Mouse (Mus musculus): ENCODE results near the gene 2310057N15Rik. TPM values are rescaled to one million over a fixed set of nuclear protein-coding genes. Genes with fewer than 3 reads are reported as not detected.

Gene 2310057N15Rik
- polyA plus RNA-seq (2014; fragmentation: Illumina TruSeq; extraction: RNeasy Lipid Tissue Mini Kit (QIAGEN cat#74804); ENCODE audit: low read depth, low replicate concordance): not detected

GRCm38 (mm10) chr16:88774106-88774505 lies at the start of gene 2310057N15Rik:
Gene 2310057N15Rik (minus strand): TSS chr16:88774206.

DNA sequence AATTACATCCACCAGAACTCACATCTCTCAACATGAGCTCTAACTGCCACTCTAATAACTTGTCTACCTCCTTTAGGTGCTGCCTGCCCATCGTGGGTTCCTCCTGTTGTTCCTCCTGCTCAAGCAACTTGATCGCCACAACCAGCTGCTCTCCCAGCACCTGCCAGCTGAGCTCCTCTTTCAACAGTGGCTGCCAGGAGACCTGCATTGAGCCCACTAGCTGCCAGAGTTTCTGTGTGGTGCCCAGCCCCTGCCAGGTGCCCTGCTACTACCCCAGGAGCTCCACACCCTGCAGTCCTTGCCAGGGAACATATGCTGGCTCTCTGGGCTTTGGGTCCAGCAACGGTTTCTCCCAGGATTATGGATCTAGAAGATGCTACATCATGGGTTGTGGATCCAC lies 46.1 kb upstream of the 2310057N15Rik start, which contains the start of gene Krtap15:
Gene Krtap15 (plus strand): TSS at position 150 of the 400 bp plus-strand sequence.

GRCm38 (mm10) chr16:88811827-88812226 lies 37.8 kb upstream of the 2310057N15Rik start, which contains the start of gene Gm20741:
Gene Gm20741 (minus strand): TSS chr16:88812220.

DNA sequence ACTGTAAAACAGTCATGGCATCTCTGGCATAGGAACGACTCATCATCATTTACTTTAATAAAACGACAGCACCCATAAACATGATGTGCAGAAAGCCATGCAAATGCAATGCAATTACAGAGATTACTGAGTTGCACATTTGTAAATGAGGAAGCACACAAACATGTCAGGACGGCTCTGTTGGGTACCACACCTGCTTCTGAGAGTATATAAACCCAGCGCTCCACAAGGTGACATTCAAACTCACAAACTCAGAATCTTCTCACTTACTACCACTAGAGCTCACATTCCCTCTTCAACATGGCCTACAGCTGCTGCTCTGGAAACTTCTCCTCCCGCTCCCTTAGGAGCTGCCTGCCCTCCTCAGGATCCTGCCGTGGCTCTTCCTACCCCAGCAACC lies 3.6 kb upstream of the 2310057N15Rik start, which contains the start of gene Gm5965:
Gene Gm5965 (plus strand): TSS at position 301 of the 400 bp plus-strand sequence.

GRCm38 (mm10) chr16:88758547-88758946 lies 15.5 kb downstream of the 2310057N15Rik start, which contains the start of gene 2310034C09Rik:
Gene 2310034C09Rik (plus strand): TSS chr16:88758847.

DNA sequence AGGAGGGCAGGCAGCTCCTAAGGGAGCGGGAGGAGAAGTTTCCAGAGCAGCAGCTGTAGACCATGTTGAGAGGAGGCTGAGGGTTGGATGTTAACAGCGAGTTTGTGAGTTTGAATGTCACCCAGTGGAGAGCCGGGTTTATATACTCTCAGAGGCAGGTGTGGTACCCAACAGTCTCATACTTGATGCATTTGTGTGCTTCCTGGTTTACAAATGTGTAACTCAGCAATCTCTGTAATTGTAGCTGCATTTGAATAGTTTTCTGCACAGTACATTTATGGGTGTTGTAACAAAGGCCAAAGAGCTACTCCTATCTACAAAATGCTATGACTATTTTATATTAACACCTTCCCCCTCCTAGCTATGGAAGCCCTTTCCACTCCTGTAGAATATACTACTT lies 22.5 kb downstream of the 2310057N15Rik start, which contains the start of gene Krtap13:
Gene Krtap13 (minus strand): TSS at position 101 of the 400 bp plus-strand sequence.

GRCm38 (mm10) chr16:88728812-88729275 lies 45.2 kb downstream of the 2310057N15Rik start, which contains the start of gene Krtap13-1:
Gene Krtap13-1 (plus strand): TSS chr16:88728862.

Other genes starting within 250 kb of the 2310057N15Rik start
- gene Cldn8, start 211.0 kb downstream of the 2310057N15Rik start, polyA plus RNA-seq (2014; fragmentation: Illumina TruSeq; extraction: RNeasy Lipid Tissue Mini Kit (QIAGEN cat#74804); ENCODE audit: low read depth, low replicate concordance): not detected
- not detected for gene Krtap24-1, start 161.9 kb downstream of the 2310057N15Rik start, polyA plus RNA-seq (2014; fragmentation: Illumina TruSeq; extraction: RNeasy Lipid Tissue Mini Kit (QIAGEN cat#74804); ENCODE audit: low read depth, low replicate concordance)
- not detected for gene 2310079G19Rik, start 146.5 kb downstream of the 2310057N15Rik start, polyA plus RNA-seq (2014; fragmentation: Illumina TruSeq; extraction: RNeasy Lipid Tissue Mini Kit (QIAGEN cat#74804); ENCODE audit: low read depth, low replicate concordance)
- not detected for gene Krtap26-1, start 126.4 kb downstream of the 2310057N15Rik start, polyA plus RNA-seq (2014; fragmentation: Illumina TruSeq; extraction: RNeasy Lipid Tissue Mini Kit (QIAGEN cat#74804); ENCODE audit: low read depth, low replicate concordance)
- gene Krtap27-1, start 102.5 kb downstream of the 2310057N15Rik start, polyA plus RNA-seq (2014; fragmentation: Illumina TruSeq; extraction: RNeasy Lipid Tissue Mini Kit (QIAGEN cat#74804); ENCODE audit: low read depth, low replicate concordance): not detected
- gene 2310061N02Rik, start 66.2 kb downstream of the 2310057N15Rik start, polyA plus RNA-seq (2014; fragmentation: Illumina TruSeq; extraction: RNeasy Lipid Tissue Mini Kit (QIAGEN cat#74804); ENCODE audit: low read depth, low replicate concordance): not detected
- not detected for gene Krtap13-1, start 45.3 kb downstream of the 2310057N15Rik start, polyA plus RNA-seq (2014; fragmentation: Illumina TruSeq; extraction: RNeasy Lipid Tissue Mini Kit (QIAGEN cat#74804); ENCODE audit: low read depth, low replicate concordance)
- gene Krtap13, start 22.6 kb downstream of the 2310057N15Rik start, polyA plus RNA-seq (2014; fragmentation: Illumina TruSeq; extraction: RNeasy Lipid Tissue Mini Kit (QIAGEN cat#74804); ENCODE audit: low read depth, low replicate concordance): not detected
- gene 2310034C09Rik, start 15.4 kb downstream of the 2310057N15Rik start, polyA plus RNA-seq (2014; fragmentation: Illumina TruSeq; extraction: RNeasy Lipid Tissue Mini Kit (QIAGEN cat#74804); ENCODE audit: low read depth, low replicate concordance): not detected
- not detected for gene Gm5965, start 3.7 kb upstream of the 2310057N15Rik start, polyA plus RNA-seq (2014; fragmentation: Illumina TruSeq; extraction: RNeasy Lipid Tissue Mini Kit (QIAGEN cat#74804); ENCODE audit: low read depth, low replicate concordance)
- gene Gm20741, start 38.0 kb upstream of the 2310057N15Rik start, polyA plus RNA-seq (2014; fragmentation: Illumina TruSeq; extraction: RNeasy Lipid Tissue Mini Kit (QIAGEN cat#74804); ENCODE audit: low read depth, low replicate concordance): not detected
- gene Krtap15, start 46.0 kb upstream of the 2310057N15Rik start, polyA plus RNA-seq (2014; fragmentation: Illumina TruSeq; extraction: RNeasy Lipid Tissue Mini Kit (QIAGEN cat#74804); ENCODE audit: low read depth, low replicate concordance): not detected
- not detected for gene Krtap14, start 51.9 kb upstream of the 2310057N15Rik start, polyA plus RNA-seq (2014; fragmentation: Illumina TruSeq; extraction: RNeasy Lipid Tissue Mini Kit (QIAGEN cat#74804); ENCODE audit: low read depth, low replicate concordance)
- not detected for gene Krtap19-1, start 95.2 kb upstream of the 2310057N15Rik start, polyA plus RNA-seq (2014; fragmentation: Illumina TruSeq; extraction: RNeasy Lipid Tissue Mini Kit (QIAGEN cat#74804); ENCODE audit: low read depth, low replicate concordance)
- not detected for gene Krtap19-2, start 100.1 kb upstream of the 2310057N15Rik start, polyA plus RNA-seq (2014; fragmentation: Illumina TruSeq; extraction: RNeasy Lipid Tissue Mini Kit (QIAGEN cat#74804); ENCODE audit: low read depth, low replicate concordance)
- gene Krtap19-3, start 103.8 kb upstream of the 2310057N15Rik start, polyA plus RNA-seq (2014; fragmentation: Illumina TruSeq; extraction: RNeasy Lipid Tissue Mini Kit (QIAGEN cat#74804); ENCODE audit: low read depth, low replicate concordance): not detected
- gene Krtap19-4, start 110.9 kb upstream of the 2310057N15Rik start, polyA plus RNA-seq (2014; fragmentation: Illumina TruSeq; extraction: RNeasy Lipid Tissue Mini Kit (QIAGEN cat#74804); ENCODE audit: low read depth, low replicate concordance): not detected
- gene Krtap19-5, start 122.3 kb upstream of the 2310057N15Rik start, polyA plus RNA-seq (2014; fragmentation: Illumina TruSeq; extraction: RNeasy Lipid Tissue Mini Kit (QIAGEN cat#74804); ENCODE audit: low read depth, low replicate concordance): not detected
- gene Krtap19-9b, start 158.1 kb upstream of the 2310057N15Rik start, polyA plus RNA-seq (2014; fragmentation: Illumina TruSeq; extraction: RNeasy Lipid Tissue Mini Kit (QIAGEN cat#74804); ENCODE audit: low read depth, low replicate concordance): not detected
- not detected for gene Krtap16-3, start 188.7 kb upstream of the 2310057N15Rik start, polyA plus RNA-seq (2014; fragmentation: Illumina TruSeq; extraction: RNeasy Lipid Tissue Mini Kit (QIAGEN cat#74804); ENCODE audit: low read depth, low replicate concordance)
- not detected for gene Krtap22-2, start 236.6 kb upstream of the 2310057N15Rik start, polyA plus RNA-seq (2014; fragmentation: Illumina TruSeq; extraction: RNeasy Lipid Tissue Mini Kit (QIAGEN cat#74804); ENCODE audit: low read depth, low replicate concordance)
- not detected for gene Gm10229, start 241.1 kb upstream of the 2310057N15Rik start, polyA plus RNA-seq (2014; fragmentation: Illumina TruSeq; extraction: RNeasy Lipid Tissue Mini Kit (QIAGEN cat#74804); ENCODE audit: low read depth, low replicate concordance)